Mouse (Mus musculus): ENCODE measurements at regions not wholly inside any gene's neighbourhood (a gene's known extent, or its start where the extent isn't known, plus 50 kb on each side); places are given as distances from the start of the nearest gene placed in this dataset.
"Not testable (repeated sequence)": the region's sequence is repeated elsewhere in the genome, so short reads cannot be mapped to it uniquely, and the experiment has no call there.

GRCm38 (mm10) chr3:41504867-41505266, 50.7 kb upstream of the Jade1 start:
- DNase-seq (ENCODE audit: extremely low spot score in 1 of 2, low spot score in 1 of 2): no peak

GRCm38 (mm10) chr3:41502161-41502560, 53.4 kb upstream of the Jade1 start:
- DNase-seq (ENCODE audit: extremely low spot score in 1 of 2, low spot score in 1 of 2): no peak

GRCm38 (mm10) chr3:41501639-41502038, 53.9 kb upstream of the Jade1 start:
- not testable (repeated sequence) for DNase-seq (ENCODE audit: extremely low spot score in 1 of 2, low spot score in 1 of 2)

GRCm38 (mm10) chr3:41501124-41501523, 54.4 kb upstream of the Jade1 start:
- no peak for DNase-seq (ENCODE audit: extremely low spot score in 1 of 2, low spot score in 1 of 2)

- DNase-seq (ENCODE audit: extremely low spot score in 1 of 2, low spot score in 1 of 2): no peak
Observed at GRCm38 (mm10) chr3:41499680-41500079, 55.9 kb upstream of the Jade1 start.

GRCm38 (mm10) chr3:41498791-41499190, 56.7 kb upstream of the Jade1 start:
- no peak for DNase-seq (ENCODE audit: extremely low spot score in 1 of 2, low spot score in 1 of 2)

GRCm38 (mm10) chr3:41497771-41498170, 57.8 kb upstream of the Jade1 start:
- no peak for DNase-seq (ENCODE audit: extremely low spot score in 1 of 2, low spot score in 1 of 2)

- DNase-seq (ENCODE audit: extremely low spot score in 1 of 2, low spot score in 1 of 2): no peak
Observed at GRCm38 (mm10) chr3:41496931-41497710, 58.4 kb upstream of the Jade1 start.

GRCm38 (mm10) chr3:41495893-41496292, 59.6 kb upstream of the Jade1 start:
- DNase-seq (ENCODE audit: extremely low spot score in 1 of 2, low spot score in 1 of 2): no peak

GRCm38 (mm10) chr3:41495097-41495496, 60.4 kb upstream of the Jade1 start:
- DNase-seq (ENCODE audit: extremely low spot score in 1 of 2, low spot score in 1 of 2): no peak

GRCm38 (mm10) chr3:41493472-41493871, 62.1 kb upstream of the Jade1 start:
- no peak for DNase-seq (ENCODE audit: extremely low spot score in 1 of 2, low spot score in 1 of 2)

GRCm38 (mm10) chr3:41492727-41493392, 62.7 kb upstream of the Jade1 start:
- DNase-seq (ENCODE audit: extremely low spot score in 1 of 2, low spot score in 1 of 2): no peak

- DNase-seq (ENCODE audit: extremely low spot score in 1 of 2, low spot score in 1 of 2): no peak
Observed at GRCm38 (mm10) chr3:41492031-41492726, 63.4 kb upstream of the Jade1 start.

GRCm38 (mm10) chr3:41491185-41491584, 64.3 kb upstream of the Jade1 start:
- no peak for DNase-seq (ENCODE audit: extremely low spot score in 1 of 2, low spot score in 1 of 2)

GRCm38 (mm10) chr3:41489998-41490397, 65.5 kb upstream of the Jade1 start:
- no peak for DNase-seq (ENCODE audit: extremely low spot score in 1 of 2, low spot score in 1 of 2)

GRCm38 (mm10) chr3:41489571-41489970, 66.0 kb upstream of the Jade1 start:
- DNase-seq (ENCODE audit: extremely low spot score in 1 of 2, low spot score in 1 of 2): no peak

GRCm38 (mm10) chr3:41488229-41488774, 67.2 kb upstream of the Jade1 start:
- DNase-seq (ENCODE audit: extremely low spot score in 1 of 2, low spot score in 1 of 2): no peak

GRCm38 (mm10) chr3:41484920-41485319, 70.6 kb upstream of the Jade1 start:
- DNase-seq (ENCODE audit: extremely low spot score in 1 of 2, low spot score in 1 of 2): no peak

- no peak for DNase-seq (ENCODE audit: extremely low spot score in 1 of 2, low spot score in 1 of 2)
Observed at GRCm38 (mm10) chr3:41483582-41483981, 71.9 kb upstream of the Jade1 start.

- DNase-seq (ENCODE audit: extremely low spot score in 1 of 2, low spot score in 1 of 2): no peak
Observed at GRCm38 (mm10) chr3:41482881-41483494, 72.5 kb upstream of the Jade1 start.

GRCm38 (mm10) chr3:41480186-41480585, 75.3 kb upstream of the Jade1 start:
- no peak for DNase-seq (ENCODE audit: extremely low spot score in 1 of 2, low spot score in 1 of 2)

Data from layer of hippocampus, postnatal 25 days (tissue).